Mouse (Mus musculus) kidney, postnatal 0 days (tissue): Measurements from ENCODE around the gene Zdhhc13. TPM values are rescaled to one million over a fixed set of nuclear protein-coding genes. Genes with fewer than 3 reads are reported as not detected.

Source experiments
- ATAC-seq: fragments of 200-750 bp; cut with Nextera tagmentation; replicated peaks from 2 replicates; pipeline ENCODE4 v1.8.0; 2017; ENCODE audit warnings: low read depth, moderate number of reproducible peaks, moderate TSS enrichment, moderate library complexity; ENCODE audit not compliant: low FRiP score
- DNase-seq: peaks from one replicate; pipeline ENCODE4 v3.0.0-alpha.2; 2016; ENCODE audit warnings: low spot score
- H3K27ac ChIP-seq: fragments of 300-500 bp; sonication (generic); 2 replicates; pipeline ENCODE4 v1.5.1; 2014; ENCODE audit warnings: mild to moderate bottlenecking
- H3K27me3 ChIP-seq: fragments of 300-500 bp; sonication (generic); 2 replicates; pipeline ENCODE4 v1.6.1; 2014; ENCODE audit warnings: low read length, mixed read lengths; ENCODE audit not compliant: insufficient read depth
- H3K36me3 ChIP-seq: fragments of 300-500 bp; sonication (generic); 2 replicates; pipeline ENCODE4 v1.6.1; 2014; ENCODE audit warnings: low read length, mixed read lengths; ENCODE audit not compliant: insufficient read depth
- H3K4me1 ChIP-seq: fragments of 300-500 bp; sonication (generic); replicated peaks from 2 replicates; pipeline ENCODE4 v1.6.1; 2014; ENCODE audit warnings: antibody characterized with exemption, low read length, mixed read lengths; ENCODE audit not compliant: insufficient read depth
- H3K4me2 ChIP-seq: fragments of 300-500 bp; sonication (generic); 2 replicates; pipeline ENCODE4 v1.6.1; 2014; ENCODE audit warnings: mild to moderate bottlenecking, low read length, moderate library complexity, mixed read lengths
- H3K4me3 ChIP-seq: fragments of 300-500 bp; sonication (generic); replicated peaks from 2 replicates; pipeline ENCODE4 v1.5.1; 2014; ENCODE audit warnings: low read depth, low read length
- H3K9ac ChIP-seq: fragments of 300-500 bp; sonication (generic); 2 replicates; pipeline ENCODE4 v1.6.1; 2014; ENCODE audit warnings: low read depth, low read length
- H3K9me3 ChIP-seq: fragments of 300-500 bp; sonication (generic); replicated peaks from 2 replicates; pipeline ENCODE4 v1.6.1; 2016; ENCODE audit warnings: low read length, inconsistent platforms, mixed read lengths
- CTCF ChIP-seq: IDR thresholded peaks from 2 replicates; pipeline ENCODE4 v1.5.1; 2016; ENCODE audit warnings: antibody characterized with exemption, low read depth, mild to moderate bottlenecking, moderate library complexity
- WGBS: fragments of 180-500 bp; shearing (Covaris S2); extraction: QIAGEN DNeasy Blood & Tissue Kit; methylation state at CpG from one replicate; pipeline ENCODE4 v1.1.7; 2014; 5-methylcytosine and 5-hydroxymethylcytosine counted together
- polyA plus RNA-seq: library from polyadenylated mRNA; unstranded; fragments of >200 nt; fragmentation: Nextera tagmentation; extraction: Ambion mirVana; gene quantifications from 2 replicates; pipeline ENCODE4 v1.2.1, GENCODE M21; 2015

The Zdhhc13 gene
- polyA plus RNA-seq, 1 experiment from 2014 or later, result 43.2 TPM

- ATAC-seq, result no peak
- Histone ChIP-seq H3K4me2 (no peak overlapping the region), H3K4me3 (no peak overlapping the region), H3K4me1 (no peaks in the 10 kb centered on the region), H3K27ac (no peak overlapping the region), H3K9ac (no peak overlapping the region), H3K36me3 (peaks cover 13% of the 10 kb centered on the region; the same call in 1 of the 2 replicates), H3K27me3 (no peaks in the 10 kb centered on the region), H3K9me3 (no peaks in the 10 kb centered on the region)
- no peak for DNase-seq
- no peak for TF ChIP-seq CTCF
- WGBS, result 68% methylated on average over 9 of the region's 9 CpGs
Observed at GRCm38 (mm10) chr7:48864671-48865458, 76.1 kb downstream of the Zdhhc13 start.

- Histone ChIP-seq H3K9ac (no peak overlapping the region), H3K4me3 (no peak overlapping the region), H3K4me1 (no peaks in the 10 kb centered on the region), H3K9me3 (no peaks in the 10 kb centered on the region), H3K36me3 (peaks cover 32% of the 10 kb centered on the region), H3K27ac (no peak overlapping the region), H3K4me2 (no peak overlapping the region), H3K27me3 (no peaks in the 10 kb centered on the region)
- DNase-seq, result no peak
- no peak for ATAC-seq
- TF ChIP-seq CTCF, result no peak
- 86% methylated on average over 18 of the region's 18 CpGs for whole genome bisulfite sequencing
Observed at GRCm38 (mm10) chr7:48867576-48867975, 78.8 kb downstream of the Zdhhc13 start.

GRCm38 (mm10) chr7:48870144-48870543, 81.3 kb downstream of the Zdhhc13 start:
- ATAC-seq (no peak), DNase-seq (no peak)
- TF ChIP-seq CTCF, result no peak
- Histone ChIP-seq H3K9me3 (no peaks in the 10 kb centered on the region), H3K27me3 (no peaks in the 10 kb centered on the region), H3K27ac (no peak overlapping the region), H3K4me2 (no peak overlapping the region), H3K4me3 (no peak overlapping the region), H3K9ac (no peak overlapping the region), H3K4me1 (no peaks in the 10 kb centered on the region), H3K36me3 (peaks cover 51% of the 10 kb centered on the region)
- 58% methylated on average over 6 of the region's 6 CpGs for WGBS

GRCm38 (mm10) chr7:48870579-48871180, 81.9 kb downstream of the Zdhhc13 start:
- H3K4me1 ChIP-seq, result no peaks in the 10 kb centered on the region
- H3K9ac ChIP-seq, result no peak overlapping the region
- DNase-seq (no peak), ATAC-seq (no peak)
- 90% methylated on average over 21 of the region's 21 CpGs for WGBS
- H3K4me3 ChIP-seq, result no peak overlapping the region
- no peak overlapping the region for H3K27ac ChIP-seq
- no peak for TF ChIP-seq CTCF
- no peak overlapping the region for H3K4me2 ChIP-seq
- no peaks in the 10 kb centered on the region for H3K27me3 ChIP-seq
- H3K9me3 ChIP-seq, result no peaks in the 10 kb centered on the region
- H3K36me3 ChIP-seq, result peaks cover 54% of the 10 kb centered on the region

- ATAC-seq, result no peak
- WGBS, result 93% methylated on average over 11 of the region's 11 CpGs
- no peaks in the 10 kb centered on the region for H3K9me3 ChIP-seq
- no peak overlapping the region for H3K9ac ChIP-seq
- no peaks in the 10 kb centered on the region for H3K27me3 ChIP-seq
- no peak overlapping the region for H3K4me3 ChIP-seq
- peaks cover 54% of the 10 kb centered on the region for H3K36me3 ChIP-seq
- TF ChIP-seq CTCF, result no peak
- no peaks in the 10 kb centered on the region for H3K4me1 ChIP-seq
- H3K4me2 ChIP-seq, result no peak overlapping the region
- no peak for DNase-seq
- H3K27ac ChIP-seq, result no peak overlapping the region
Observed at GRCm38 (mm10) chr7:48871292-48871691, 82.5 kb downstream of the Zdhhc13 start.

- H3K9ac ChIP-seq, result no peak overlapping the region
- WGBS, result 92% methylated on average over 14 of the region's 14 CpGs
- no peaks in the 10 kb centered on the region for H3K9me3 ChIP-seq
- H3K4me3 ChIP-seq, result no peak overlapping the region
- H3K36me3 ChIP-seq, result peaks cover 41% of the 10 kb centered on the region
- H3K4me1 ChIP-seq, result 0 out of 2 replicates have a peak, but pooled peaks cover 4% of the 10 kb centered on the region
- TF ChIP-seq CTCF, result no peak
- no peak for ATAC-seq
- DNase-seq, result no peak
- no peak overlapping the region for H3K27ac ChIP-seq
- H3K4me2 ChIP-seq, result no peak overlapping the region
- no peaks in the 10 kb centered on the region for H3K27me3 ChIP-seq
Observed at GRCm38 (mm10) chr7:48875096-48875495, 86.3 kb downstream of the Zdhhc13 start.
